Mouse (Mus musculus) left cerebral cortex, postnatal 10 days (tissue): ENCODE results near the gene Abcd3. TPM values are rescaled to one million over a fixed set of nuclear protein-coding genes. Genes with fewer than 3 reads are reported as not detected.

Experiments
- DNase-seq, 2 experiments: peaks; one replicate each; pipeline ENCODE4 v3.0.0; 2021 to 2022; ENCODE audit warnings: low spot score in 2 of 2, mixed read lengths in 1 of 2; ENCODE audit errors: extremely low spot score in 1 of 2
- intact Hi-C: fragments of 180-260 bp; cut with DNase I; formaldehyde crosslinking; loops from one replicate; pipeline ENCODE4 v1.15.1; 2025
- total RNA-seq, 2 experiments: library from RNA; stranded (reverse); gene quantifications; 2 replicates each; pipeline ENCODE4 v1.2.3; 2021

Abcd3 gene
- total RNA-seq: 10 to 100 TPM; 67.8 to 69.8 TPM

DNA sequence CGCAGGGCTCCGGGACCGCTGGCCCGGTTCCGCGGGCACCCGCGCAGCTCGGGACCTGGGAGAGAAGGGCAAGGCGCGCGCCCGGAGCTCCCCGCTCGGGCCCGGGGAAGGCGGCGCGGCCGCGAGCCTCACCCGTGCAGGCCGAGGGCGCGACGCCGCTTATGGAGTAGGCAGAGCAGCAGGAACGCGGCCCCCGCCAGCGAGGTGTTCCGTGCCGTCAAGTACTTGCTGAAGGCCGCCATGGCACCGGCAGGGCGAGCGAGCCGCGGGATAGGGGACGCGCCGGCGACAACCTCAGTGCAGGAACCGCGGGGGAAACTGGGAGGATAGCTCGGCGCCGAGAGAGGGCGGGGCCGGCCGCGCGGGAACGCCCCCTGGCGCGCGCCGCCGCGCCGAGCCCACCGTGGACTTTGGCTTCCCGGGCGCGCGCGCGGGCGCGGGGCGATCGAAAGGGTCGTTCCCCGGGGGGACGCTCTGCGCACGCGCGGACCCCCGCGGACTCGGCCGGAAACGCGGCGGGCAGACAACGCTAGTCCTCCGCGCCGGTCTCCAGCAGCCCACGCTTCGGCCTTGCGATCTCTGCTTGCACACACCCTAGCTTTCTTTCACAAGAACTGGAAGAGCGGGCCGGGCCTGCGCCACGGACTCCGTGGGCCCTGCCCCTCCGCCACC, at the start of gene Abcd3:
Gene Abcd3, minus strand, starts transcription at position 426 of the 672 bp plus-strand sequence.
- intact Hi-C loops: no loop called here
- peak; percentile 74 to 95 for DNase-seq

GRCm38 (mm10) chr3:121859142-121859541, 44.0 kb upstream of the Abcd3 start:
- DNase-seq: no peak
- intact Hi-C loops: no loop called here

GRCm38 (mm10) chr3:121856131-121856530, 41.0 kb upstream of the Abcd3 start:
- no peak for DNase-seq
- intact Hi-C loops: no loop called here

- DNase-seq: no peak
- intact Hi-C loops: no loop called here
Observed at GRCm38 (mm10) chr3:121853781-121854520, 38.8 kb upstream of the Abcd3 start.

DNA sequence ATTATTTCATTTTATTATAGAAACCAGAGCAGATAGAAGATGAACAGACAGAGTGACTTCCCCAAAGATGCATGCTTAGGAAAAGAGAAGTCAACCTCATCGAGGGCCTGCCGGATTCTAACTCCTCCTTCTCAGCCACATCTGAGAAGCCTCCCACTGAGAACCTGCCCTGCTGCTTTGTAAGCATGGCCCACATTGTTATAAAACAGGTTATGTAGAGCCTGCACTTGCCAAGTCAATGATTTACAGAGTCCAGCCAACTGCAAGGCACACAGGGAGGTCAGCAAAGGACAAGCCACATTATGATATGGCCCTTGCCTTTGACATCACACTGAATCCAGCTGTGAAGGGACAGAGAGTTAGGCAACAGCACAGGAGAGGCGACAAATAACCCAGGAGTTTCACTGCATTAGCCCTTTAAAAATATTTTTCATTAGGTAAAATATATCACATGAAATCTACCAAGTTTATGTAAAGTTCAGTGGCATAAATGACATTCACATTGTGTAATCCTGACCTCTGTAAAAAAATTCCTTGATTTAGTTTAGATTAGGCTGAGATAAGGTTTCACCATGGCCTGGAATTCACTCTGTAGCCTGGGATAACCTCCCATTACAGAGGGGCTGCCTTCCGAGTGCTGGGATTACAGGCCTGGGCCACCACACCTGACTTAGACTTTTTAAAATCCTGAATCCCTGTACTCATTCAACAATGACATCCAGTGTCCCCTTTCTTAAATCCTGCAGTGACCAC, 37.1 kb upstream of the Abcd3 start:
- no peak for DNase-seq
- intact Hi-C loops: no loop called here

DNA sequence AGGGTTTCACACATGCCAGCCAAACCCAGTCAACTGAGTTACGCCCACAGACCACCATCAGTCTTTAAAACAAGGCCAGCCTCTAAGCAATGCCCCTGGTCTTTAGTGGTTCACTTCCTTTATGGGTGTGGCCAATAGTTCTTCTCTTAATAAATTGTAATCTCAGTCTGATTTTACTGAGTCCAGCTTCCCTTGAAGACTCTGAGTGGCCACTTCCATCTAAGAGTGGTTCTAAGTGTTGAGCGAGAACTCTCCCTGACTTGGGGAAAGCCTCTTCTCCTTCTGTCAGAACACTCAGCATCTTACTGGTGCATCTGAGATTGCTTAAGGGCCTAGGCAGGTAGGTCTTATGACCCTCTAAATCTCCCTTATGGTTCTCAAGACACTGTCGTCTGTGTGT, 35.9 kb upstream of the Abcd3 start:
- intact Hi-C loops: no loop called here
- no peak for DNase-seq

- no peak for DNase-seq
- intact Hi-C loops: no loop called here
Observed at GRCm38 (mm10) chr3:121850381-121850780, 35.3 kb upstream of the Abcd3 start.

GRCm38 (mm10) chr3:121847296-121847695, 32.2 kb upstream of the Abcd3 start:
- DNase-seq: no peak
- intact Hi-C loops: no loop called here

DNA sequence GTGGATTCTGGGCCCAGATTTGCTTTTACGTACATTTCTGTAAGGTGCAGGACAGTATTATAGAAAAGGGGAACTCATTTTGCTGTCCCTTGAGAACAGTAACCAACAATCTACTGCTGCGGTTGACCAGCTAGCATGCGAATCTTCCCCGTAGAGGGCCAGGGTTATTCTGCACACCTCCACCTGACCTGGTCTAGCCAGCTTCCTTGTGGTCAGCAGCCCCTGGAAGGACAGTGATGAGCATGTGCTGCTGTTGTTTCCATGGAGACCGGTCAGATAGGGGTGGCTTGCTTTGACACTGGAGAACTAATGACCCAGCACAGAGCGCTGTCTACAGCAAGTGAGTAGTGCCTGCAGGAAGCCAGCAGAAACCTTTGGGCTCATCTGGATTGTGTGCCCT, 29.6 kb upstream of the Abcd3 start:
- DNase-seq: no peak
- intact Hi-C loops: no loop called here

DNA sequence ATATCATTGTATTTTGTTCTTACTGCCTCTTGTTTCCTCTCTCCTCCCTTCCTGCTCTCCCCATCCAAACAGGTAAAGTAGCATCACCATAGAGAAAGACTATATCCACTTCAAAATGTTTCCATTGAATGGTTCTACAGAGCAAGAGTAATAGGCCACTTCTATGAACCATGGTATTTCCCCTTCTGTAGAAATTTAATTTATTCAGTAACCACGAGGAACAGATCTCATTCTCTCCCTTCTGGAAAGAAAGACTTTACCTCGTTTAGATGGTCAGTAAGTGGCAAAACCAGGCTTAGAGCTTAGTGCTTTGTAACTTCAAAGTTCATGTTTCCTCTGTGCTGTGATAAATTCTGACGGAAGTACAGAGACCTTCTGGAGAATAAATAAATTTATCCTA, 28.9 kb upstream of the Abcd3 start:
- no peak for DNase-seq
- intact Hi-C loops: no loop called here

DNA sequence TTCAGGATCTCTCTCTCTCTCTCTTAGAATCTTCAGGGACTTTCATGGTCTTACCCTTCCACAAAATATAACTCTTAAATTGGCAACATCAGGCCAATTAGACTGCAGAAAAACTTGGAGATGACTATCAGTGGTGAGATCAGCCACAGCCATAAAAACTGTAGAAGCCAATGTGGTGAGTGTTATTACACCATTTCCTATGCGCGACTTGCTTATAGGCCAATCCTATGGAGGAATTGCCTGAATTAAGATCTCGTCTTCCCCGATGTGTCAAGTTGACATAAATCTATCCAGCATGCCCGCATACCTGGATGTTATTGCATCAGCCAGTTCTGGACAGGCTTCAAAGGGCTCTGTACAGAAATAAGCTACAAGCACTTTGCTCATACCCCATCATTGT, 28.2 kb upstream of the Abcd3 start:
- intact Hi-C loops: no loop called here

GRCm38 (mm10) chr3:121842306-121842860, 27.3 kb upstream of the Abcd3 start:
- intact Hi-C loops: no loop called here
- DNase-seq: no peak

More for the DNA sequence above, 28.2 kb upstream of the Abcd3 start:
- no peak for DNase-seq

GRCm38 (mm10) chr3:121841412-121842014, 26.4 kb upstream of the Abcd3 start:
- intact Hi-C loops: no loop called here
- DNase-seq: no peak

GRCm38 (mm10) chr3:121840351-121840750, 25.2 kb upstream of the Abcd3 start:
- DNase-seq: no peak
- intact Hi-C loops: no loop called here

- DNase-seq: no peak
- intact Hi-C loops: no loop called here
Observed at GRCm38 (mm10) chr3:121834732-121835131, 19.6 kb upstream of the Abcd3 start.

- intact Hi-C loops: no loop called here
- no peak for DNase-seq
Observed at GRCm38 (mm10) chr3:121834250-121834649, 19.1 kb upstream of the Abcd3 start.

- intact Hi-C loops: no loop called here
- no peak for DNase-seq
Observed at GRCm38 (mm10) chr3:121825092-121825491, 10.0 kb upstream of the Abcd3 start.

GRCm38 (mm10) chr3:121824319-121824718, 9.2 kb upstream of the Abcd3 start:
- DNase-seq: no peak
- intact Hi-C loops: no loop called here

GRCm38 (mm10) chr3:121822643-121823042, 7.5 kb upstream of the Abcd3 start:
- no peak for DNase-seq
- intact Hi-C loops: no loop called here
